Mouse (Mus musculus): ENCODE results near the gene Tex33. TPM values are rescaled to one million over a fixed set of nuclear protein-coding genes. Genes with fewer than 3 reads are reported as not detected.
"Not testable (repeated sequence)": the region's sequence is repeated elsewhere in the genome, so short reads cannot be mapped to it uniquely, and the experiment has no call there.

The Tex33 gene
- polyA plus RNA-seq, 1 experiment: not detected

- not testable (repeated sequence) for H3K36me3 ChIP-seq (ENCODE audit: control insufficient read depth, insufficient read depth, low read length); H3K4me3 ChIP-seq (ENCODE audit: low read depth, low read length); H3K4me1 ChIP-seq (ENCODE audit: control insufficient read depth, insufficient read depth, insufficient read length, low read length); H3K27me3 ChIP-seq (ENCODE audit: control insufficient read depth, insufficient read depth, low read length); H3K27ac ChIP-seq (ENCODE audit: insufficient read depth, low read depth, low read length)
- TF ChIP-seq CTCF (IDR thresholded peaks at IDR 0.05; ENCODE audit: extremely low read depth, insufficient read length, insufficient replicate concordance, low read depth, low read length): peak; percentile 54; the same call in 1 of the 2 replicates
- WGBS: 35% methylated on average over 7 of the region's 7 CpGs
Measured at GRCm38 (mm10) chr15:78339627-78340423, 55.9 kb downstream of the Tex33 start.

GRCm38 (mm10) chr15:78334380-78334779 is 61.3 kb downstream of the Tex33 start:
- H3K36me3 ChIP-seq (ENCODE audit: control insufficient read depth, insufficient read depth, low read length): no peaks in the 10 kb centered on the region
- WGBS: 68% methylated on average over 3 of the region's 3 CpGs

GRCm38 (mm10) chr15:78332981-78333380 is 62.7 kb downstream of the Tex33 start:
- H3K27me3 ChIP-seq (ENCODE audit: control insufficient read depth, insufficient read depth, low read length): peaks cover 3% of the 10 kb centered on the region; the same call in 1 of the 2 replicates
- H3K36me3 ChIP-seq (ENCODE audit: control insufficient read depth, insufficient read depth, low read length): no peaks in the 10 kb centered on the region
- no peaks in the 10 kb centered on the region for H3K4me1 ChIP-seq (ENCODE audit: control insufficient read depth, insufficient read depth, insufficient read length, low read length)
- 55% methylated on average over 6 of the region's 6 CpGs for WGBS
- no peak for TF ChIP-seq POLR2A (IDR thresholded peaks at IDR 0.05; ENCODE audit: low read depth, low read length)
- TF ChIP-seq CTCF (IDR thresholded peaks at IDR 0.05; ENCODE audit: extremely low read depth, insufficient read length, insufficient replicate concordance, low read depth, low read length): no peak
- H3K4me3 ChIP-seq (ENCODE audit: low read depth, low read length): no peak overlapping the region
- no peak overlapping the region for H3K27ac ChIP-seq (ENCODE audit: insufficient read depth, low read depth, low read length)

More at GRCm38 (mm10) chr15:78334380-78334779, 61.3 kb downstream of the Tex33 start:
- TF ChIP-seq POLR2A (IDR thresholded peaks at IDR 0.05; ENCODE audit: low read depth, low read length) (no peak), CTCF (IDR thresholded peaks at IDR 0.05; ENCODE audit: extremely low read depth, insufficient read length, insufficient replicate concordance, low read depth, low read length) (no peak)
- Histone ChIP-seq H3K27ac (ENCODE audit: insufficient read depth, low read depth, low read length) (no peak overlapping the region), H3K4me3 (ENCODE audit: low read depth, low read length) (no peak overlapping the region), H3K27me3 (ENCODE audit: control insufficient read depth, insufficient read depth, low read length) (peaks cover 3% of the 10 kb centered on the region; the same call in 1 of the 2 replicates), H3K4me1 (ENCODE audit: control insufficient read depth, insufficient read depth, insufficient read length, low read length) (no peaks in the 10 kb centered on the region)

- WGBS: 46% methylated on average over 5 of the region's 5 CpGs
- no peak overlapping the region for H3K27ac ChIP-seq (ENCODE audit: insufficient read depth, low read depth, low read length)
- TF ChIP-seq POLR2A (IDR thresholded peaks at IDR 0.05; ENCODE audit: low read depth, low read length): no peak
- no peak for TF ChIP-seq CTCF (IDR thresholded peaks at IDR 0.05; ENCODE audit: extremely low read depth, insufficient read length, insufficient replicate concordance, low read depth, low read length)
Measured at GRCm38 (mm10) chr15:78331523-78332340, 64.0 kb downstream of the Tex33 start.

GRCm38 (mm10) chr15:78330706-78331105 is 65.0 kb downstream of the Tex33 start:
- H3K4me1 ChIP-seq (ENCODE audit: control insufficient read depth, insufficient read depth, insufficient read length, low read length): no peaks in the 10 kb centered on the region
- no peak overlapping the region for H3K4me3 ChIP-seq (ENCODE audit: low read depth, low read length)
- TF ChIP-seq POLR2A (IDR thresholded peaks at IDR 0.05; ENCODE audit: low read depth, low read length) (no peak), CTCF (IDR thresholded peaks at IDR 0.05; ENCODE audit: extremely low read depth, insufficient read length, insufficient replicate concordance, low read depth, low read length) (no peak)
- no peaks in the 10 kb centered on the region for H3K36me3 ChIP-seq (ENCODE audit: control insufficient read depth, insufficient read depth, low read length)
- H3K27ac ChIP-seq (ENCODE audit: insufficient read depth, low read depth, low read length): no peak overlapping the region
- 80% methylated on average over 4 of the region's 4 CpGs for WGBS
- peaks cover 3% of the 10 kb centered on the region; the same call in 1 of the 2 replicates for H3K27me3 ChIP-seq (ENCODE audit: control insufficient read depth, insufficient read depth, low read length)

More at GRCm38 (mm10) chr15:78331523-78332340, 64.0 kb downstream of the Tex33 start:
- Histone ChIP-seq H3K4me1 (ENCODE audit: control insufficient read depth, insufficient read depth, insufficient read length, low read length) (no peaks in the 10 kb centered on the region), H3K27me3 (ENCODE audit: control insufficient read depth, insufficient read depth, low read length) (peaks cover 3% of the 10 kb centered on the region; the same call in 1 of the 2 replicates), H3K36me3 (ENCODE audit: control insufficient read depth, insufficient read depth, low read length) (no peaks in the 10 kb centered on the region), H3K4me3 (ENCODE audit: low read depth, low read length) (no peak overlapping the region)

- H3K36me3 ChIP-seq (ENCODE audit: control insufficient read depth, insufficient read depth, low read length); H3K27me3 ChIP-seq (ENCODE audit: control insufficient read depth, insufficient read depth, low read length); H3K4me1 ChIP-seq (ENCODE audit: control insufficient read depth, insufficient read depth, insufficient read length, low read length); H3K27ac ChIP-seq (ENCODE audit: insufficient read depth, low read depth, low read length); H3K4me3 ChIP-seq (ENCODE audit: low read depth, low read length): not testable (repeated sequence)
- WGBS: 46% methylated on average over 6 of the region's 6 CpGs
Measured at GRCm38 (mm10) chr15:78329972-78330371, 65.7 kb downstream of the Tex33 start.

GRCm38 (mm10) chr15:78328520-78329097 is 67.1 kb downstream of the Tex33 start:
- 81% methylated on average over 3 of the region's 3 CpGs for WGBS

More at GRCm38 (mm10) chr15:78328520-78329097, 67.1 kb downstream of the Tex33 start:
- Histone ChIP-seq H3K27me3 (ENCODE audit: control insufficient read depth, insufficient read depth, low read length) (peaks cover 3% of the 10 kb centered on the region; the same call in 1 of the 2 replicates), H3K4me1 (ENCODE audit: control insufficient read depth, insufficient read depth, insufficient read length, low read length) (no peaks in the 10 kb centered on the region), H3K36me3 (ENCODE audit: control insufficient read depth, insufficient read depth, low read length) (no peaks in the 10 kb centered on the region), H3K4me3 (ENCODE audit: low read depth, low read length) (no peak overlapping the region), H3K27ac (ENCODE audit: insufficient read depth, low read depth, low read length) (no peak overlapping the region)
- no peak for TF ChIP-seq CTCF (IDR thresholded peaks at IDR 0.05; ENCODE audit: extremely low read depth, insufficient read length, insufficient replicate concordance, low read depth, low read length)
- no peak for TF ChIP-seq POLR2A (IDR thresholded peaks at IDR 0.05; ENCODE audit: low read depth, low read length)

Other genes starting within 250 kb of the Tex33 start
- gene Ift27, start 221.8 kb downstream of the Tex33 start, polyA plus RNA-seq (2012; rRNA removed): 9.3 and 18.7 TPM in 2 replicates
- gene Pvalb, start 189.5 kb downstream of the Tex33 start, polyA plus RNA-seq (2012; rRNA removed): not detected in 2 replicates
- gene Ncf4, start 151.1 kb downstream of the Tex33 start, polyA plus RNA-seq (2012; rRNA removed): 11.7 and 14.6 TPM in 2 replicates
- gene Csf2rb2, start 90.2 kb downstream of the Tex33 start, polyA plus RNA-seq (2012; rRNA removed): 2.4 and 3.5 TPM in 2 replicates
- 8.9 and 9.1 TPM in 2 replicates for gene Csf2rb, start 70.2 kb downstream of the Tex33 start, polyA plus RNA-seq (2012; rRNA removed)
- 17.7 and 30.3 TPM in 2 replicates for gene Tst, start 10.0 kb upstream of the Tex33 start, polyA plus RNA-seq (2012; rRNA removed)
- gene Mpst, start 10.5 kb upstream of the Tex33 start, polyA plus RNA-seq (2012; rRNA removed): 115 and 177 TPM in 2 replicates
- 46.8 and 52.9 TPM in 2 replicates for gene Kctd17, start 32.7 kb upstream of the Tex33 start, polyA plus RNA-seq (2012; rRNA removed)
- 0.11 and 0.14 TPM in 2 replicates for gene Tmprss6, start 72.7 kb upstream of the Tex33 start, polyA plus RNA-seq (2012; rRNA removed)
- gene Il2rb, start 99.4 kb upstream of the Tex33 start, polyA plus RNA-seq (2012; rRNA removed): 7.2 and 11.8 TPM in 2 replicates
- 7.9 and 8.1 TPM in 2 replicates for gene C1qtnf6, start 135.5 kb upstream of the Tex33 start, polyA plus RNA-seq (2012; rRNA removed)
- 0.44 and 1.4 TPM in 2 replicates for gene Sstr3, start 148.8 kb upstream of the Tex33 start, polyA plus RNA-seq (2012; rRNA removed)
- gene Rac2, start 176.9 kb upstream of the Tex33 start, polyA plus RNA-seq (2012; rRNA removed): 37.0 and 136 TPM in 2 replicates
- 11.2 and 12.7 TPM in 2 replicates for gene Cyth4, start 201.1 kb upstream of the Tex33 start, polyA plus RNA-seq (2012; rRNA removed)